Mouse (Mus musculus) adrenal gland, postnatal 36 days (tissue): ENCODE data around the gene Adprhl2. TPM values are rescaled to one million over a fixed set of nuclear protein-coding genes. Genes with fewer than 3 reads are reported as not detected.

Experiments used
- DNase-seq, 2 experiments: peaks; one replicate each; pipeline ENCODE4 v3.0.0; 2021; ENCODE audit warnings: mixed read lengths in 1 of 2
- long read RNA-seq, 2 experiments: library from polyadenylated mRNA; stranded (forward); transcript quantifications; one replicate each; pipeline ENCODE4 v2.0.0; 2021; ENCODE audit warnings: borderline sequencing depth in 2 of 2
- total RNA-seq, 2 experiments: library from RNA; stranded (reverse); gene quantifications; 2 replicates each; pipeline ENCODE4 v1.2.3; 2021

Adprhl2 gene
- 10 to 100 TPM; 31.2 to 34.2 TPM for total RNA-seq
- long read RNA-seq, experiment 1, transcript Adprhl2-201 (6 exons, 1,672 nt) = major isoform, 89 of 103 reads
- long read RNA-seq, experiment 1, partial matches to known transcripts = 2 of 103 reads
- long read RNA-seq, experiment 1, other reads (novel, unspliced or antisense) = 12 of 103 reads
- long read RNA-seq, experiment 2, transcript Adprhl2-201 (6 exons, 1,672 nt) = major isoform, 27 of 30 reads
- long read RNA-seq, experiment 2, partial matches to known transcripts = 0 of 30 reads
- long read RNA-seq, experiment 2, other reads (novel, unspliced or antisense) = 2 of 30 reads

GRCm38 (mm10) chr4:126321111-126321853 lies at the start of gene Adprhl2:
Gene Adprhl2, minus strand, starts transcription at chr4:126321703.
- DNase-seq = peak; percentile 99 to 100

- no peak for DNase-seq
Measured at GRCm38 (mm10) chr4:126360069-126360468, 38.6 kb upstream of the Adprhl2 start.

GRCm38 (mm10) chr4:126343451-126343850 lies 21.9 kb upstream of the Adprhl2 start:
- no peak for DNase-seq

GRCm38 (mm10) chr4:126339461-126339860 lies 18.0 kb upstream of the Adprhl2 start:
- DNase-seq = no peak

GRCm38 (mm10) chr4:126332358-126332757 lies 10.9 kb upstream of the Adprhl2 start:
- DNase-seq = no peak

GRCm38 (mm10) chr4:126331751-126332150 lies 10.2 kb upstream of the Adprhl2 start:
- DNase-seq = no peak

- no peak for DNase-seq
Measured at GRCm38 (mm10) chr4:126330295-126330694, 8.8 kb upstream of the Adprhl2 start.

- DNase-seq = no peak
Measured at GRCm38 (mm10) chr4:126326036-126326435, 4.5 kb upstream of the Adprhl2 start.

GRCm38 (mm10) chr4:126325281-126325861 lies 3.9 kb upstream of the Adprhl2 start, which contains the start of gene Tekt2:
Gene Tekt2, minus strand, starts transcription at chr4:126325688.
- no peak for DNase-seq

- no peak for DNase-seq
Measured at GRCm38 (mm10) chr4:126324861-126325260, 3.4 kb upstream of the Adprhl2 start.

GRCm38 (mm10) chr4:126322646-126323045 lies 1.1 kb upstream of the Adprhl2 start:
- no peak for DNase-seq

- no peak for DNase-seq
Measured at GRCm38 (mm10) chr4:126321854-126322511, 480 bp upstream of the Adprhl2 start.

GRCm38 (mm10) chr4:126319806-126320205 lies 1.7 kb downstream of the Adprhl2 start:
- no peak for DNase-seq

GRCm38 (mm10) chr4:126316443-126317040 lies 5.0 kb downstream of the Adprhl2 start:
- peak in 1 of 2 experiments; percentile 32 for DNase-seq

GRCm38 (mm10) chr4:126315931-126316330 lies 5.6 kb downstream of the Adprhl2 start:
- DNase-seq = peak; percentile 36 to 53

GRCm38 (mm10) chr4:126314393-126314792 lies 7.1 kb downstream of the Adprhl2 start:
- DNase-seq = no peak

- no peak for DNase-seq
Measured at GRCm38 (mm10) chr4:126313202-126313601, 8.3 kb downstream of the Adprhl2 start.

GRCm38 (mm10) chr4:126311566-126312200 lies 9.8 kb downstream of the Adprhl2 start:
- DNase-seq = no peak

- no peak for DNase-seq
Measured at GRCm38 (mm10) chr4:126310344-126310743, 11.2 kb downstream of the Adprhl2 start.

GRCm38 (mm10) chr4:126309922-126310309 lies 11.6 kb downstream of the Adprhl2 start:
- peak; percentile 88 to 90 for DNase-seq

GRCm38 (mm10) chr4:126309211-126309921 lies 12.1 kb downstream of the Adprhl2 start:
- peak in 1 of 2 experiments; percentile 43 for DNase-seq
